Mouse (Mus musculus): ENCODE data around the gene Cdc37. TPM values are rescaled to one million over a fixed set of nuclear protein-coding genes. Genes with fewer than 3 reads are reported as not detected.

The Cdc37 gene
- total and polyA plus RNA-seq, 3 experiments: 779 to 1,631 (median 914) TPM

- DNase-seq (ENCODE audit: low read depth, low spot score): peak; percentile 95
- peaks cover 0 to 28% of the 10 kb centered on the region in 2 experiments; a peak in 2 of 4 replicates for H3K36me3 ChIP-seq (ENCODE audit: control insufficient read depth in 1 of 2, insufficient read depth in 2 of 2, low read length in 2 of 2)
- peak overlapping the region; percentile 48 to 60 for H3K4me3 ChIP-seq (ENCODE audit: control insufficient read depth in 1 of 2, insufficient read depth in 1 of 2, low read depth in 2 of 2, low read length in 2 of 2)
- peaks cover 26 to 38% of the 10 kb centered on the region in 2 experiments for H3K4me1 ChIP-seq (ENCODE audit: control insufficient read depth in 1 of 2, insufficient read depth in 2 of 2, low read length in 2 of 2)
- peaks cover 9% of the 10 kb centered on the region for H3K79me2 ChIP-seq (ENCODE audit: control insufficient read depth, insufficient read depth, low read length, poor library complexity)
- peak overlapping the region; percentile 80 for H3K27ac ChIP-seq (ENCODE audit: control insufficient read depth, low read depth, low read length)
- no peaks in the 10 kb centered on the region for H3K27me3 ChIP-seq (ENCODE audit: control insufficient read depth in 1 of 2, insufficient read depth in 2 of 2, low read length in 2 of 2)
- peak overlapping the region; percentile 73 for H3K9ac ChIP-seq (ENCODE audit: control insufficient read depth, low read depth, low read length, poor library complexity, severe bottlenecking)
- H3K9me3 ChIP-seq (replicated peaks; ENCODE audit: insufficient read depth, low read length): no peaks in the 10 kb centered on the region
- TF ChIP-seq CHD1 (IDR thresholded peaks at IDR 0.05; ENCODE audit: low read depth, low read length) (peak; percentile 64), POLR2AphosphoS2 (IDR thresholded peaks at IDR 0.05; ENCODE audit: low read length) (no peak; the same call in 1 of the 2 replicates), TBP (IDR thresholded peaks at IDR 0.05; ENCODE audit: low read depth, low read length) (peak; percentile 82), RAD21 (IDR thresholded peaks at IDR 0.05; ENCODE audit: low read depth, low read length) (no peak), TAL1 (IDR thresholded peaks at IDR 0.05; ENCODE audit: low read length) (peak; percentile 64), MAZ (IDR thresholded peaks at IDR 0.05; ENCODE audit: low read depth, low read length) (no peak), TCF12 (IDR thresholded peaks at IDR 0.05; ENCODE audit: low read depth, low read length) (peak; percentile 84), USF2 (IDR thresholded peaks at IDR 0.05; ENCODE audit: borderline replicate concordance in 1 of 2, insufficient read depth in 1 of 2, low read depth in 1 of 2, low read length in 2 of 2) (no peak), MXI1 (IDR thresholded peaks at IDR 0.05; ENCODE audit: low read depth, low read length) (peak; percentile 63), CTCF (IDR thresholded peaks at IDR 0.05 in 2 of 3, conservative IDR thresholded peaks at IDR 0.05 in 1 of 3; ENCODE audit: control insufficient read depth in 1 of 3, insufficient read depth in 1 of 3, low read depth in 2 of 3, low read length in 3 of 3, poor library complexity in 1 of 3, severe bottlenecking in 1 of 3) (peak in 2 of 3 experiments; percentile 0 to 3; a peak in 1 of 6 replicates), USF1 (IDR thresholded peaks at IDR 0.05; ENCODE audit: low read depth, low read length) (peak; percentile 27; the same call in 1 of the 2 replicates), UBTF (IDR thresholded peaks at IDR 0.05; ENCODE audit: borderline replicate concordance, insufficient read depth, low read depth, low read length) (peak; percentile 53; the same call in 1 of the 2 replicates), KAT2A (conservative IDR thresholded peaks at IDR 0.05; ENCODE audit: low read depth, low read length) (no peak), ZC3H11A (IDR thresholded peaks at IDR 0.05; ENCODE audit: low read depth, low read length) (no peak), MAFK (IDR thresholded peaks at IDR 0.05; ENCODE audit: borderline replicate concordance, low read depth, low read length) (no peak), HCFC1 (IDR thresholded peaks at IDR 0.05; ENCODE audit: low read depth, low read length) (peak; percentile 24; the same call in 1 of the 2 replicates), E2F4 (IDR thresholded peaks at IDR 0.05; ENCODE audit: borderline replicate concordance, low read depth, low read length) (no peak), ZKSCAN1 (IDR thresholded peaks at IDR 0.05; ENCODE audit: low read depth, low read length) (peak; percentile 84), POLR2A (IDR thresholded peaks at IDR 0.05; ENCODE audit: control insufficient read depth in 1 of 2, insufficient read depth in 1 of 2, low read depth in 1 of 2, low read length in 2 of 2, poor library complexity in 1 of 2) (peak; percentile 86), MYC (IDR thresholded peaks at IDR 0.05; ENCODE audit: low read depth, low read length) (peak; percentile 38), NELFE (IDR thresholded peaks at IDR 0.05; ENCODE audit: low read depth, low read length) (peak; percentile 51; the same call in 1 of the 2 replicates), MEF2A (IDR thresholded peaks at IDR 0.05; ENCODE audit: extremely low read depth, insufficient replicate concordance, low read depth, low read length, poor library complexity, severe bottlenecking) (no peak), ZMIZ1 (IDR thresholded peaks at IDR 0.05; ENCODE audit: low read depth, low read length) (no peak; the same call in 1 of the 2 replicates), MYB (IDR thresholded peaks at IDR 0.05; ENCODE audit: low read depth, low read length) (peak; percentile 86), GATA1 (IDR thresholded peaks at IDR 0.05; ENCODE audit: low read depth, low read length) (peak; percentile 88), POLR2AphosphoS5 (IDR thresholded peaks at IDR 0.05; ENCODE audit: borderline replicate concordance, low read depth, low read length) (peak; percentile 14; the same call in 1 of the 2 replicates), SIN3A (IDR thresholded peaks at IDR 0.05; ENCODE audit: low read length) (peak; percentile 61; the same call in 1 of the 2 replicates), ELF1 (IDR thresholded peaks at IDR 0.05; ENCODE audit: low read depth, low read length) (peak; percentile 66), CHD2 (IDR thresholded peaks at IDR 0.05; ENCODE audit: low read length) (peak; percentile 8; the same call in 1 of the 2 replicates), EP300 (IDR thresholded peaks at IDR 0.05; ENCODE audit: low read depth in 1 of 2, low read length in 2 of 2) (peak; percentile 85 to 87), JUND (IDR thresholded peaks at IDR 0.05; ENCODE audit: low read depth, low read length) (no peak), BHLHE40 (IDR thresholded peaks at IDR 0.05; ENCODE audit: borderline replicate concordance, low read depth, low read length) (no peak), MAX (IDR thresholded peaks at IDR 0.05; ENCODE audit: low read length) (peak; percentile 53), ZNF384 (IDR thresholded peaks at IDR 0.05; ENCODE audit: low read depth, low read length) (no peak; the same call in 1 of the 2 replicates), RCOR1 (IDR thresholded peaks at IDR 0.05; ENCODE audit: low read depth, low read length) (peak; percentile 69)
Observed at GRCm38 (mm10) chr9:21181421-21182220, 31.8 kb upstream of the Cdc37 start.
